22 mouse cellular contexts compared by ENCODE assay signal in genomic region chr1:191089355-191089754, GRCm38 (mm10). TPM values are rescaled to one million over a fixed set of nuclear protein-coding genes. Genes with fewer than 3 reads are reported as not detected.
"Had no signal": no experiment of that assay in that cellular context is flagged by ENCODE, and none has a peak within 500 bp of the region (broad histone marks: within the 10 kb centered on the region; RNA-seq: fewer than 3 reads in every experiment).

No protein-coding gene starts in this region.

- H3K27ac ChIP-seq: liver, embryonic 15.5 days; lung, embryonic 15.5 days; macrophage; midbrain, embryonic 12.5 days; midbrain, embryonic 15.5 days; neural tube, embryonic 12.5 days had no signal

- H3K27me3 ChIP-seq: lung, embryonic 15.5 days; midbrain, embryonic 12.5 days; midbrain, embryonic 15.5 days; neural tube, embryonic 12.5 days had no signal

- H3K4me1 ChIP-seq: midbrain, embryonic 12.5 days; midbrain, embryonic 15.5 days; neural tube, embryonic 12.5 days had no signal

- H3K9me3 ChIP-seq: liver, embryonic 15.5 days; lung, embryonic 15.5 days; megakaryocyte, embryonic 14.5 days; midbrain, embryonic 12.5 days; midbrain, embryonic 15.5 days; neural tube, embryonic 12.5 days had no signal

- H3K4me3 ChIP-seq: liver, embryonic 15.5 days; lung, embryonic 15.5 days; megakaryocyte, embryonic 14.5 days; midbrain, embryonic 12.5 days; midbrain, embryonic 15.5 days; neural tube, embryonic 12.5 days had no signal

- H3K9ac ChIP-seq: liver, embryonic 15.5 days; liver, postnatal 0 days; lung, embryonic 15.5 days; midbrain, embryonic 12.5 days; midbrain, embryonic 15.5 days; neural tube, embryonic 12.5 days had no signal

- H3K4me2 ChIP-seq: liver, embryonic 15.5 days; lung, embryonic 15.5 days; midbrain, embryonic 12.5 days; midbrain, embryonic 15.5 days; neural tube, embryonic 12.5 days had no signal

- DNase-seq: liver, postnatal 0 days; lung, adult 2 months; lung, postnatal 14 days; lung, postnatal 36 days; right cerebral cortex, postnatal 14 days; thymus, adult 18-20 months; thymus, postnatal 14 days; thymus, postnatal 36 days had no signal

- ATAC-seq: liver, postnatal 0 days; lung, postnatal 0 days; midbrain, embryonic 15.5 days had no signal

- H3K36me3 ChIP-seq: midbrain, embryonic 15.5 days had no signal

RNA-seq across cellular contexts. Expression of gene Spata45, which starts 52.9 kb away (rescaled TPM):
- polyA plus RNA-seq: liver, embryonic 15.5 days; liver, postnatal 0 days; lung, adult 2 months; lung, embryonic 15.5 days; lung, postnatal 0 days; macrophage; midbrain, embryonic 12.5 days; midbrain, embryonic 15.5 days; midbrain, postnatal 0 days; neural tube, embryonic 14.5 days; spleen, adult 2 months; stomach, embryonic 14.5 days; stomach, embryonic 16.5 days; thymus, postnatal 0 days had no signal
